Mouse (Mus musculus): ENCODE measurements around the gene Blcap.
A peak's percentile ranks its signal among the peaks of the same experiment; 100 is the strongest.

- TF ChIP-seq CTCF (IDR thresholded peaks at IDR 0.05; ENCODE audit: extremely low read depth, insufficient read depth, low read length): no peak
- peak; percentile 82; the same call in 1 of the 2 replicates for TF ChIP-seq POLR2A (IDR thresholded peaks at IDR 0.05; ENCODE audit: extremely low read depth, insufficient read depth, low read length)
These were observed 4.7 kb downstream of the Blcap start for GRCm38 (mm10) chr2:157566260-157566952.
